Mouse (Mus musculus): ENCODE data around the gene Ghrhr. TPM values are rescaled to one million over a fixed set of nuclear protein-coding genes. Genes with fewer than 3 reads are reported as not detected.

Ghrhr gene
- total RNA-seq, 2 experiments from 2014 or later: not detected

DNA sequence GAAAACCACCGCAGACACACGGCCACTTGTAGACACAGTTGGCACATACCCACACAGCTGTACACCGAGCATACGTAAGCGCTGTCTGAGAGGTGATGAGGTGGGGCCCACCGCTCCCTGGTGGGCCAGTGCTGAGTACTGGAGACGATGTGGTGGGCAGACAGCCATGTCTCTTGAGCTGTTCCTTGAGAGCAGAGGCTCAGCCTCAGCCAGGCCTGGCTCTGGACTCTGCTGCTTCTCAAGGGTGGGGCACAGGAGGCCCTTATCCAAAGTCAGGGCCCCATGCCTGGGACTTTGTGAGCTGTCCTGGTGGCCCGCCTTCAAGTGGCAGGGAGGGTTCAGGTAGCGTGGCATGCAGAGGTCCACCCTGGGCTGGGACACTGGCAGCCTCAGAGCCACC, 33.8 kb upstream of the Ghrhr start:
- DNase-seq (ENCODE audit: extremely low spot score in 1 of 2, low spot score in 2 of 2): no peak
- Histone ChIP-seq H3K27ac (no peak overlapping the region), H3K4me3 (no peak overlapping the region)
- intact Hi-C loops (cut with DNase I): no loop called here
- TF ChIP-seq CTCF (IDR thresholded peaks at IDR 0.05): no peak

- no peak overlapping the region for H3K4me3 ChIP-seq
- TF ChIP-seq CTCF (IDR thresholded peaks at IDR 0.05): no peak
- intact Hi-C loops (cut with DNase I): no loop called here
- H3K27ac ChIP-seq: no peak overlapping the region
- DNase-seq (ENCODE audit: extremely low spot score in 1 of 2, low spot score in 2 of 2): no peak
Observed at GRCm38 (mm10) chr6:55343446-55343845, 32.6 kb upstream of the Ghrhr start.

DNA sequence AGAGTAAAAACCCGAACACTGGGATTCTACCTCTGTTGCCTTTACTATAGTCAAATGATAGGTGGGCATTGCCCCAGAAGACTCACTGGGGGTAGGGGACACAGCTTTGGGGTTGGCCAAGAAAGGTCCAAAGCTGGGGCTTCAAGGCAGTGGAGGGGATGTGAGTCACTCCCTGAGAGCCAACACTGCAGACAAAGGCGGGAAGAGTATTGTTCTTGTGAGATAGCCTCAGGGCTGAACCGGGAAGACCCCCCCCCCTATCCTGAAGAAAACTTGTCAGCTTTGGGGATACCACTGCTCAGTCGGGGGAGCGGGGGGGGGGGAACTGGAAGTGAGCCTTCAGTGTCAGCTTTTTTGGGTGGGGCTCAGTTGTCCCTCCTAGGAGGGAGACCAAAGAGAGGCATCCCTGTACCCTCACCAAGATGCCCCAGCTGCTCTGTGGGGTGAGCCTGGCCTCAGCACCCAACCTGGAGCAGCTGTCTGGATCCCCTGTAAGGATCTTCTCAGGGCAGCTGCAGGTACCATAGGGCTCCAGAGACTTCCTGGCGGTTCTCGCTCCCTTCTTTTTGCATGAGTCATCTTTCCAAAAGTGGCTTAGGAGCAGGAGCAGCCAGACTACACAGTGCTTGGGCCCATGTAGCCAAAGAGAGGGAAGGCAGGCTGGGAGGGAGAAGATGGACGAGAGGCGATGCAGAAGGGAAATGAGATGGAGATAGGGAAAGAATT, 31.6 kb upstream of the Ghrhr start:
- no peak for DNase-seq (ENCODE audit: extremely low spot score in 1 of 2, low spot score in 2 of 2)
- H3K4me3 ChIP-seq: no peak overlapping the region
- intact Hi-C loops (cut with DNase I): no loop called here
- TF ChIP-seq CTCF (IDR thresholded peaks at IDR 0.05): no peak
- H3K27ac ChIP-seq: no peak overlapping the region

- intact Hi-C loops (cut with DNase I): no loop called here
- DNase-seq (ENCODE audit: extremely low spot score in 1 of 2, low spot score in 2 of 2): no peak
- TF ChIP-seq CTCF (IDR thresholded peaks at IDR 0.05): no peak
- H3K4me3 ChIP-seq: no peak overlapping the region
- no peak overlapping the region for H3K27ac ChIP-seq
Observed at GRCm38 (mm10) chr6:55345264-55345663, 30.8 kb upstream of the Ghrhr start.

DNA sequence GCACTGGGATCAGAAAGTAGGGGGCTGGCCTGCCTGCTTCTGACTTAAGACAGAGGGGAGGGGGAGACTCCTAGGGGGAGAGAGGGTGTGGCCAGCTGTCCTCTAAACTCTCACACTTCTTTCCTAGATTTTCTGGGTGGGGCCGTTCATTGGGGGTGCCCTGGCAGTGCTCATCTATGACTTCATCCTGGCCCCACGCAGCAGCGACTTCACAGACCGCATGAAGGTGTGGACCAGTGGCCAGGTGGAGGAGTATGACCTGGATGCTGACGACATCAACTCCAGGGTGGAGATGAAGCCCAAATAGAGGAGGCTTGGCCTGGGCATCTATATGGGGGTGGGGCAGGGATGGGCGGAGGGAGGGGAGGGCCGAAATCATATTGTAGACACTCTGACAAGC, 29.6 kb upstream of the Ghrhr start:
- DNase-seq (ENCODE audit: extremely low spot score in 1 of 2, low spot score in 2 of 2): no peak
- intact Hi-C loops (cut with DNase I): no loop called here
- Histone ChIP-seq H3K27ac (no peak overlapping the region), H3K4me3 (no peak overlapping the region)
- no peak for TF ChIP-seq CTCF (IDR thresholded peaks at IDR 0.05)

- no peak for TF ChIP-seq CTCF (IDR thresholded peaks at IDR 0.05)
- no peak overlapping the region for H3K27ac ChIP-seq
- no peak for DNase-seq (ENCODE audit: extremely low spot score in 1 of 2, low spot score in 2 of 2)
- intact Hi-C loops (cut with DNase I): no loop called here
- no peak overlapping the region for H3K4me3 ChIP-seq
Observed at GRCm38 (mm10) chr6:55347711-55348571, 28.2 kb upstream of the Ghrhr start.

DNA sequence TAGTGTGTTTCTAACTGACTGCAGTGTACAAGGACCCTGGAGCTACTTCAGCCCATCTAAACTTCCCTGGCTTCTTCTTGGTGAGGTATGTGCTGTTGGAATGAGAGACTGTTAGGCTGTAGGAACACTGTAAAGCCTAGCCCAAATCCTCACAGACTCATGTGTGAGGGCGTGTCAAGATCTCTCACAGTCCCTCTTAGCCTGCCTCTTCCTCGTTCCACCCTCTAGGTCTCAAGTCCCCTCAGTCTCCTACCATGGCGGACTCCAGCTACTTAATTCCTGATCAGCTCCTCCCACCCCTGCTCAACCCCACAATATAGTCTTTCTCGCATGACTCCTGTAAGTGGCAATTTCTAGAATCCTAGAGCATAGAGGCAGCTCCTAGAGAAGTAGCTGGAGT, 26.9 kb upstream of the Ghrhr start:
- TF ChIP-seq CTCF (IDR thresholded peaks at IDR 0.05): no peak
- Histone ChIP-seq H3K27ac (no peak overlapping the region), H3K4me3 (no peak overlapping the region)
- intact Hi-C loops (cut with DNase I): no loop called here
- no peak for DNase-seq (ENCODE audit: extremely low spot score in 1 of 2, low spot score in 2 of 2)

DNA sequence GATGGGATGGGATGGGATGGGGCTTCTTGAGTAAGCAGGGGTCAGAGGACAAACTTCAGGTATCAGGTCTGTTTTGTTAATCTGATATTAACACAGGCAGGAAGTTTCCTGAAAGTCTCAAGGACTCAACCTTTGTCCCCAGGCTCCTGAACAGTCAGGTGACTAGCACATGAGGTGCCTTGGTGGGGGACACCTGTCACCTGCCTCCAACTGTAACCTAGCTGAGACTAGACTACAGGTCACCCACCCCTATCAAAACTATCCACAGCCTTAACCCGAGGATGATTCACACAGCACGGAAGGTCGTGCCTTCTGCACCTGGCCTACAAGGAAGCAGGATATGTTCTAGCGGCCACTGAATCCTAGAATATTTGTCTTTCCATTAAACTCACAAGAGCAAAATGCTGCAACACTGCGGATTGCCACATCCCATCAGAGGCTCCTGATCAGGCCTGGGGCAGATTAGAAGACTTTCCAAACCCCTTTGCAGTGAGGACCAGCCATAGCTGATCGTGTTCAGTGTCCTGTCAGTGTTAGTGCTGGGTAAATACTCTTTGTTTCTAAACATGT, 25.6 kb upstream of the Ghrhr start:
- Histone ChIP-seq H3K4me3 (no peak overlapping the region), H3K27ac (no peak overlapping the region)
- no peak for DNase-seq (ENCODE audit: extremely low spot score in 1 of 2, low spot score in 2 of 2)
- intact Hi-C loops (cut with DNase I): no loop called here
- no peak for TF ChIP-seq CTCF (IDR thresholded peaks at IDR 0.05)

- Histone ChIP-seq H3K27ac (no peak overlapping the region), H3K4me3 (no peak overlapping the region)
- intact Hi-C loops (cut with DNase I): no loop called here
- no peak for TF ChIP-seq CTCF (IDR thresholded peaks at IDR 0.05)
- no peak for DNase-seq (ENCODE audit: extremely low spot score in 1 of 2, low spot score in 2 of 2)
Observed at GRCm38 (mm10) chr6:55351712-55352111, 24.4 kb upstream of the Ghrhr start.

DNA sequence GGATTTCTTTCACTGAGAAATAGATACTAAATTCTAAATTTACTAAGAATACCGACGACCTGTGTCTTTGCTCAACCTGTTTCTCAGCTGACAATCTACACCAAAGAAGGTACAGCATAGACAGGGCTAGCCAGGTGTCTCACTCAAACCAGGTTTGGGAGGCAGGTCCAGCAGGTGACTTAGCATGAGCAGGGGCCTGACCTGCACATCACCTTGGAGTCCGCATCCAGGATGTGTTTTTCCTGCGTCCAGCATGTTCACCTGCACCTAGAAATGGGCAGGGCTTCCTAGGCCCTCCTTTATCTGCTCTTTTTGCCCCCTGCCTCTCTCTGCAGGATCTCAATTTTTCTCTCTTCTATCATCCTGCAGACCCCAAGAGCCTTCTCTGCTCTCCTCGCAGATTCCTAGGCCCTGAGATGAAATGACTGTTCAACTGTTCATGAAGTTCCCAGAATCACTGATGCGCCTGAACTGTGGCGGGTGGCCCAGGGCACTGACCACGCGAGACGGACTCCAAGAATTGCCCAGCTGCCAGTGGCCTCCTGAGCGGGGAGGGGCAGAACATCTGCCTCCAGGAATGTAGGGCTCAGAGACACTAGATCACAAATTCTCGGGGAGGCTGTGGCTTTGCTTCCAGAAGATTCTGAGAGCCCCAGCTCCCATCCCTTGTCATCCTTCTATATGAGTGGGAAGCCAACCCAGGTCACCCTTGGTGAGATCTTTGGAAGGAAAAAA, 22.2 kb upstream of the Ghrhr start:
- intact Hi-C loops (cut with DNase I): no loop called here
- no peak overlapping the region for H3K27ac ChIP-seq
- H3K4me3 ChIP-seq: no peak overlapping the region
- TF ChIP-seq CTCF (IDR thresholded peaks at IDR 0.05): no peak
- no peak for DNase-seq (ENCODE audit: extremely low spot score in 1 of 2, low spot score in 2 of 2)

GRCm38 (mm10) chr6:55354456-55355117, 21.5 kb upstream of the Ghrhr start:
- TF ChIP-seq CTCF (IDR thresholded peaks at IDR 0.05): no peak
- intact Hi-C loops (cut with DNase I): no loop called here
- H3K4me3 ChIP-seq: no peak overlapping the region
- no peak for DNase-seq (ENCODE audit: extremely low spot score in 1 of 2, low spot score in 2 of 2)
- no peak overlapping the region for H3K27ac ChIP-seq

Data from left cerebral cortex, adult 2 months (tissue).